Mouse (Mus musculus) small intestine, adult 2 months (tissue): ENCODE data around the gene Syne3.

Experiments
- CTCF ChIP-seq: fragments of 200-500 bp; IDR thresholded peaks from 2 replicates; pipeline ENCODE4 v1.5.1; 2012; ENCODE audit warnings: low read depth, mild to moderate bottlenecking, control low read depth, inconsistent platforms, low read length, moderate library complexity, mixed read lengths; ENCODE audit not compliant: insufficient replicate concordance, insufficient read length; ENCODE audit errors: extremely low read depth
- POLR2A ChIP-seq: fragments of 200-500 bp; IDR thresholded peaks from 2 replicates; pipeline ENCODE4 v1.6.1; 2012; ENCODE audit warnings: low read depth, mild to moderate bottlenecking, control low read depth, inconsistent platforms, low read length, moderate library complexity

- TF ChIP-seq POLR2A (no peak), CTCF (no peak)
Observed at GRCm38 (mm10) chr12:104886104-104886503, 123.5 kb downstream of the Syne3 start.
